In genomic region chr1:169911526-169911925, GRCm38 (mm10) we compare ENCODE assay signal across 16 mouse cellular contexts. TPM values are rescaled to one million over a fixed set of nuclear protein-coding genes. Genes with fewer than 3 reads are reported as not detected.
"Had no signal": no experiment of that assay in that cellular context is flagged by ENCODE, and none has a peak within 500 bp of the region (broad histone marks: within the 10 kb centered on the region; RNA-seq: fewer than 3 reads in every experiment).

No protein-coding gene starts in this region.

- ATAC-seq: midbrain, embryonic 13.5 days; midbrain, embryonic 15.5 days had no signal

- H3K4me1 ChIP-seq: megakaryocyte, embryonic 14.5 days; neural tube, embryonic 12.5 days; stomach, embryonic 15.5 days had no signal

- H3K9me3 ChIP-seq: midbrain, embryonic 13.5 days; midbrain, embryonic 15.5 days; neural tube, embryonic 12.5 days; stomach, embryonic 15.5 days had no signal

- H3K4me2 ChIP-seq: lung, embryonic 14.5 days; midbrain, embryonic 11.5 days; midbrain, embryonic 13.5 days; midbrain, embryonic 15.5 days; neural tube, embryonic 12.5 days; stomach, embryonic 15.5 days had no signal

- H3K9ac ChIP-seq: lung, embryonic 14.5 days; midbrain, embryonic 13.5 days; midbrain, embryonic 15.5 days; neural tube, embryonic 12.5 days; stomach, embryonic 15.5 days had no signal

- DNase-seq: lung, adult 18-20 months; lung, embryonic 14.5 days; lung, postnatal 10 days; right cerebral cortex, postnatal 14 days; thymus, adult 18-20 months; thymus, postnatal 14 days; thymus, postnatal 36 days had no signal

- H3K27me3 ChIP-seq: megakaryocyte, embryonic 14.5 days; midbrain, embryonic 13.5 days; midbrain, embryonic 15.5 days; neural tube, embryonic 12.5 days; stomach, embryonic 15.5 days had no signal

- H3K36me3 ChIP-seq: midbrain, embryonic 13.5 days; midbrain, embryonic 15.5 days; neural tube, embryonic 12.5 days; stomach, embryonic 15.5 days had no signal

- H3K27ac ChIP-seq: macrophage; midbrain, embryonic 13.5 days; midbrain, embryonic 15.5 days; neural tube, embryonic 12.5 days; stomach, embryonic 15.5 days; stomach, postnatal 0 days had no signal

- H3K4me3 ChIP-seq: megakaryocyte, embryonic 14.5 days; midbrain, embryonic 13.5 days; midbrain, embryonic 15.5 days; neural tube, embryonic 12.5 days; stomach, embryonic 15.5 days had no signal

RNA-seq across cellular contexts. Expression of gene Ccdc190, which starts 16.9 kb away (rescaled TPM):
- polyA plus RNA-seq: macrophage; spleen, adult 2 months had no signal
